Mouse (Mus musculus) kidney, adult 8-10 months (tissue): ENCODE data around the gene Calm2.

ENCODE experiments used
- DNase-seq, 2 experiments: peaks; one replicate each; pipeline ENCODE4 v3.0.0; 2022

Calm2 gene

DNA sequence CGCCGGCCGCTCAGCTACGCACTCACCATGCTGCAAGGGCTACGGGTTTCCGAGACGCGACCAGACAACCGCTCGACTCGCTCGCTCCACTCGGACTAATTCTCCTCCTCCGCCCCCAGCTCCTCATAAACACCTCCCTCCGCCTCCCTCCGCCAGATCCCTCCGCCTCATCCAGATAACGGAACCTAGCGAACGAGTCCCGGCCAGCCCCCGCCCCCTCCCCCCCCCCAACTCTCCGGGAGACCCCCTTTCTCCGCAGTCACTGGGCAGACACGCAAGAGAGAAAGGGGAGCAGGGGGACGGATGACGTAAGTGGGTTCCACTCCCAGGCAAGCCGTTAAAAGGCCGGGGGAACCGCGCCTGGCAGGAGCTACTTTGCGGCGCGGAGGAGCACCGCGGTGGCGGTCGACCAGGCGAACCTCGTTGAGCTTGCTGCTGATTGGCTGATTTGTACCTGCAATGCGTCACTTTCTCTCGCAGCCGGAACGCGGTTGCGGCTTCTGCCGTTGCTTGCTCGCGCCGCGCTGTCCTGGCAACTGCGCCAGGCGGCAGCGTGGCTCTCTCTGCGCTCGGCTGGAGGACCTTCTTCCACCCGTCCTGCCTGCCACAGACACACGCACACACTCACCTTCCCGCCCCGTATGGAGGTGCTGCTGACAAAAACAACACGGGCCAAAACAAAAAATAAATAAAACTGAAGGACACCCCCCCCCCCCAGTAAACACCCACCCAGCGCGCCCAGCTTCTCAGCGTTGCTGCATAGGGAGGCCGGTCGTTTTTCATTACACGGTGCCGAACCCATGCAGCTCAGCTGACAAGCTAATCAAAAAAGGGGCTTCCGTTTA lies at the start of gene Calm2:
Calm2 (minus strand) TSS at position 169 of the 845 bp plus-strand sequence.
- peak; percentile 96 to 98 for DNase-seq

DNA sequence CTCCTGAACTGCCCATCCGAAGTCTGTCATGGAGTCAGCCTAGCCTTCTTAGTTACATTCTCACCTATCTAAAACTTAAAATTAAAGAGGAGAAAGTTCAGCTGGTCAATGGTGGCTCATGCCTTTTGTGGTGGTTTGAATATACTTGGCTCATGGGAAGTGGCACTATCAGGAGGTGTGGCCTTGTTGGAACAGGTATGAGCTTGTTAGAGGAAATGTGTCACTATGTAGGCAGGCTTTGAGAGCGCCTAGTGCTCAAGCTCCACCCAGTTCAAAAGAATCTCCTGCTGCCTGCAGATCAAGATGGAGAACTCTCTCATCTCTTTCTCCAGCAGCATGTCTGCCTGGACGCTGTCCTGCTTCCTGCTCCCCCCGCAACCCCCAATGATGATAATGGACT lies 48.8 kb upstream of the Calm2 start:
- DNase-seq, result no peak

- no peak for DNase-seq
These were observed 47.6 kb upstream of the Calm2 start for GRCm38 (mm10) chr17:87494310-87494709.

DNA sequence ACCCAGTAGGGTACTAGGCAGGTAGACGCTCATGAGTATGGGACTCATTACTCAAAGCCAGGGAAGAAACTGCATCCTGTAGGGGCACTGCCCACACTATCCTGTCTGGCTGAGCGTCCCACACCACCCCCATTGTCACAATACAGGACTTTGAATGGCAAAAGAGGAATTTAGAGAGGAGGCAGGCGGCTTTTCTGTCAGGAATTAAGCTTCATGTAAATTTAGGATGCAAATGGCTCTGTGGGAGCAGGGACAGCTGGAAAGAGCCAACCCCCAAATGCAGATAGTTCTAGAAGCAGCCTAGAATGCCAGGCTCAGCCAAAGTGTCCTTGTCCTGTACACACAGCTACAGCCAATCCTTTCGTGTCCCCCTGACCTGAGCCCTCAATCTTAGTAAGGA lies 45.6 kb upstream of the Calm2 start:
- DNase-seq, result no peak

- DNase-seq, result peak in 1 of 2 experiments; percentile 54
These were observed 43.6 kb upstream of the Calm2 start for GRCm38 (mm10) chr17:87490295-87490694.

- DNase-seq, result no peak
These were observed 39.0 kb upstream of the Calm2 start for GRCm38 (mm10) chr17:87485751-87486150.

DNA sequence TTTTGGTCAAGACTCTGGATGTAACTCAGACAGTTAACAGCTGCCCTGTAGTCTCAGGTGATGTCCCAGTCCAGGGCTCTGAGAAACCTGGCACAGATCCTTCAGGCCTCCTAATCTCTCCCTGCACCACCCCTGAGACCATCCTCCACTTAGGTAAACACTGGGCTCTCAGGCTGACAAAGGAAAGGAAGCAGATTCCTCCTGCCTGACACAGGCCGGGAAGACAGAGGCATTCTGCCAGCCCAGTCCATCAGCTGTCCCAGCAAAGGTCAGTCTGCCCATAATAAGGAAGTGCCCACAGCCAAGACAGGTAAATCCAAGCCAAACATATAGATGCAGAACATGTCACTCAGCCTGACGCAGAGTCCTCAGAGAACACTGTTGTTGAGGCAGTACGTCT lies 36.1 kb upstream of the Calm2 start:
- DNase-seq, result no peak

- DNase-seq, result no peak
These were observed 31.8 kb upstream of the Calm2 start for GRCm38 (mm10) chr17:87478569-87478968.

DNA sequence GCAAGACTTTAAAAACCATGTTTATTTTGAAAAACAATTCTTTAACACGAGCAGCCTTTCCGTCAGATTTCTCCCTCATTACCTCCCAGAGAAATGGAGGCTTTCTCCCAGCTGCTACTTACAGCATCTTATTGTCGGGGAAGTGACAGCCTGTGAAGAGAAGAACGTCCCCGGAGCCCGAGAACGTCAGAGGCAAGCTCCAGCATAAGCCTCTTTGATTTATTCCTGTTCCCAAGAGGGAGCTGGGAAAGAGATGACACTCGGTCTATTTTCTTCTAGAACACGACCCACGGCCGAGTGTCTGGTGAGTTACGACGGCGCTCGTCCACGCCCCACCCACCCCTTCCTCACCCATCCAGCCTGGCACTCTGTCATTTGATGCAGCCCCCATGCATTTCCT lies 30.9 kb upstream of the Calm2 start:
- no peak for DNase-seq

GRCm38 (mm10) chr17:87475356-87475755 lies 28.6 kb upstream of the Calm2 start:
- DNase-seq, result no peak

DNA sequence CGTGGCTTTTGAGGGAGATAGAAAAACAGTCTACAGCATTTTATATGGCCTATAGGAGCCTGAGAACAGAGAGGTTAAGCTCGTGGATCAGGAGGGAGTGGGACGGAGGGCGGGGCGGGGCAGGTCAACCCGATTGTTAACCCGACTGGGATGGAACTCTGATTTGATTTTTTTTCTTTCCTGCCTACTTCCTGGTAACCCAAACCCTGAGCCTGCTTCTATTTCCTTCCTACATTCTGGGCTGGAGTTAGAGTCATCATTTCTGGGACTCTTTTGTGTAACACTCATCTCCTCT lies 27.7 kb upstream of the Calm2 start:
- no peak for DNase-seq

- DNase-seq, result no peak
These were observed 27.2 kb upstream of the Calm2 start for GRCm38 (mm10) chr17:87473736-87474500.

DNA sequence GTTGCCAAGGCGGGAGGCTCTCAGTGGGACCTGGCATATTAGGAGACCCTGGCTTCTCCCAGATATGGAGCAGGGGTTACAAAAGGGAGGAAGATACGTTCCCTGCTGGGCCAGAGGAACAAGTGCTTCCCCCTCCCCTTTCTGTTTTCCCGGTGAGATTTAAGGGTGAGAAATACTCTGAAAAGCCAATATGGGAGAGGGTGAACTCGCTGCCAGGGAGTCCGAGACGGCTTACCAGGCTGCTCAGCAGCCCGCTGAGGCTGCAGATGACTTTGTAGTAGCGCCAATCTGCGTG lies 26.7 kb upstream of the Calm2 start:
- DNase-seq, result no peak

- DNase-seq, result no peak
These were observed 26.1 kb upstream of the Calm2 start for GRCm38 (mm10) chr17:87472879-87473278.

DNA sequence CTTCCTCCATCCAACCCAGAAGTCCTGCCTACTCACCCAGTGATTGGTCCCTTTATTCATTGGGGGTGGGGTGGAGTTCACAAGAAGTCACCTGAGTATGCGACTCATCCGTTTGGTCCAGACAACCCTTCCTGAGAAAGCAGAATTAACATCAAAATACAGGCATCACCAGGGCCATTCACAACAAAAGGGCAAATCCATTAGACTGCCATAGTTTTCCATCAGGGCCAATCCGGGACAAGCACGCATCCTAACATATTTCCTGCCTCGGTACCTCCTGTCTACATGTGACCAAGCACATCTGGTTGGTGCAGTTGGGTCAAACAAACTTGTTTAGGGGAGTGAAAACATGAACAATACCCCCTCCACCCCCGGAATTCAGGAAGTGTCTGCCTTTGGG lies 24.9 kb upstream of the Calm2 start:
- no peak for DNase-seq

DNA sequence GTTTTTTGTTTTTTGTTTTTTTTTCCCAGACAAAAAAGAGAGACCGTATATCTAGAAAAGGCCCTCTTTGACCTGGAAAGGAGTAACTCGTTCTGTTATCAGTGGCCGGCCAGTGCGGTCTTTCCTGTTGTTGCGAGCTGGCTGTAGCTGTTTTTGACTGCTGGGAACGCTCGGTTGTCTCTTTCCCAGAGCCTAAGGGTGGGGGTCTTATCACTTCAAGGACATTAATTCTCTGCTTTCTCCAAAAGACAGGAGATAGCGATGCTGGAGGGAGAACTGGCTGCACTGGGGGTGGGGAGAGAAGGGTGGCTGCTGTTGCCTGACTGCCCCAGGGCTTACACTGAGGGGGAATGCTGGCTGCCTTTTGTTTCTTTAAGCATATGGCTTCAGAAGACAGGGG lies 24.1 kb upstream of the Calm2 start:
- no peak for DNase-seq

- DNase-seq, result no peak
These were observed 23.5 kb upstream of the Calm2 start for GRCm38 (mm10) chr17:87470282-87470681.

- DNase-seq, result no peak
These were observed 22.7 kb upstream of the Calm2 start for GRCm38 (mm10) chr17:87469428-87469827.

GRCm38 (mm10) chr17:87468616-87469015 lies 21.9 kb upstream of the Calm2 start:
- DNase-seq, result no peak

DNA sequence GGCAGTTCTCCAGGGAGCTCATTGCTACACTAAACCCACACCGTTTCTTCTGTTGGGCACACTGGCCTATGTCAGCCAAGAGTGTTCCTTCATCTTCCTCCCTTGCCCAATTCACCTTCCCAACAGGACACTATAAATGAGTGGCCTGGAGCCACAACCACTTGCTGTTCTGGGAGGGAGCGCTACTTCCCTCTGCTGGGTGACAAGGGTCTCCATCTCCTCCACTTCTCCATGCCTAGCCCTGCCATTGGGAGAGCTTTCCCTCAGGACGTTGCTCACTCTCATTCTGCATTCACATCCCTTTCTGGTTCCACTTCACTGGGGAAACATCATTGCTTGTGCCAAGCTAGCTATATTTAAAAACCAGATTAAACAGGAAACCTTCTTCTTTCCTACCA lies 14.8 kb upstream of the Calm2 start:
- no peak for DNase-seq

- DNase-seq, result peak in 1 of 2 experiments; percentile 49
These were observed 14.1 kb upstream of the Calm2 start for GRCm38 (mm10) chr17:87460669-87461498.

GRCm38 (mm10) chr17:87459750-87460668 lies 13.3 kb upstream of the Calm2 start:
- DNase-seq, result no peak
